Mouse (Mus musculus) MEL (cell line): ENCODE data around the gene Hspa1a. TPM values are rescaled to one million over a fixed set of nuclear protein-coding genes. Genes with fewer than 3 reads are reported as not detected.

Experiments
- DNase-seq: peaks from one replicate; pipeline ENCODE4 v3.0.0; 2011; ENCODE audit warnings: low read depth, low spot score
- H3K27ac ChIP-seq: 2 replicates; pipeline ENCODE4 v1.5.1; 2012; ENCODE audit warnings: low read depth, mild to moderate bottlenecking, control low read depth, low read length, moderate library complexity; ENCODE audit not compliant: control insufficient read depth
- H3K27me3 ChIP-seq, 2 experiments: fragments of 150-350 bp in 1 of 2; sonication (generic) in 1 of 2; 2 replicates each; pipeline ENCODE4 v1.6.1; 2012; ENCODE audit warnings: low read length in 2 of 2, mild to moderate bottlenecking in 2 of 2, improper control_type of control experiment in 1 of 2, moderate library complexity in 1 of 2; ENCODE audit not compliant: insufficient read depth in 2 of 2, control insufficient read depth in 1 of 2
- H3K36me3 ChIP-seq, 2 experiments: 2 replicates each; pipeline ENCODE4 v1.6.1; 2012 to 2014; ENCODE audit warnings: low read length in 2 of 2, improper control_type of control experiment in 1 of 2, inconsistent platforms in 1 of 2, mild to moderate bottlenecking in 1 of 2; ENCODE audit not compliant: insufficient read depth in 2 of 2, control insufficient read depth in 1 of 2
- H3K4me1 ChIP-seq, 2 experiments: fragments of 150-350 bp in 1 of 2; sonication (generic) in 1 of 2; 2 replicates each; pipeline ENCODE4 v1.6.1; 2012; ENCODE audit warnings: low read length in 2 of 2, improper control_type of control experiment in 1 of 2, mild to moderate bottlenecking in 1 of 2; ENCODE audit not compliant: insufficient read depth in 2 of 2, control insufficient read depth in 1 of 2
- H3K4me3 ChIP-seq, 2 experiments: fragments of 150-350 bp in 1 of 2; sonication (generic) in 1 of 2; 2 replicates each; pipeline ENCODE4 v1.5.1; 2012; ENCODE audit warnings: low read depth in 2 of 2, low read length in 2 of 2, mild to moderate bottlenecking in 2 of 2, moderate library complexity in 2 of 2, control low read depth in 1 of 2, improper control_type of control experiment in 1 of 2; ENCODE audit not compliant: control insufficient read depth in 1 of 2, insufficient read depth in 1 of 2
- H3K79me2 ChIP-seq: 2 replicates; pipeline ENCODE4 v1.6.1; 2012; ENCODE audit warnings: mild to moderate bottlenecking, low read length, moderate library complexity; ENCODE audit not compliant: control insufficient read depth, poor library complexity, insufficient read depth
- H3K9ac ChIP-seq: 2 replicates; pipeline ENCODE4 v1.6.1; 2012; ENCODE audit warnings: low read depth, mild to moderate bottlenecking, control low read depth, low read length, moderate library complexity; ENCODE audit not compliant: control insufficient read depth, poor library complexity, severe bottlenecking
- H3K9me3 ChIP-seq: fragments of 150-350 bp; sonication (generic); replicated peaks from 2 replicates; pipeline ENCODE4 v1.6.1; 2012; ENCODE audit warnings: mild to moderate bottlenecking, low read length, improper control_type of control experiment, moderate library complexity; ENCODE audit not compliant: insufficient read depth
- BHLHE40 ChIP-seq: IDR thresholded peaks from 2 replicates; pipeline ENCODE4 v1.6.1; 2012; ENCODE audit warnings: low read depth, mild to moderate bottlenecking, inconsistent platforms, low read length, improper control_type of control experiment, borderline replicate concordance
- CHD1 ChIP-seq: IDR thresholded peaks from 2 replicates; pipeline ENCODE4 v1.6.1; 2012; ENCODE audit warnings: low read depth, mild to moderate bottlenecking, inconsistent platforms, low read length, improper control_type of control experiment
- E2F4 ChIP-seq: IDR thresholded peaks from 2 replicates; pipeline ENCODE4 v1.6.1; 2011; ENCODE audit warnings: low read depth, low read length, improper control_type of control experiment, borderline replicate concordance
- ELF1 ChIP-seq: IDR thresholded peaks from 2 replicates; pipeline ENCODE4 v1.6.1; 2014; ENCODE audit warnings: low read depth, mild to moderate bottlenecking, inconsistent platforms, low read length, improper control_type of control experiment, moderate library complexity
- MAX ChIP-seq: IDR thresholded peaks from 2 replicates; pipeline ENCODE4 v1.6.1; 2011; ENCODE audit warnings: low read length, improper control_type of control experiment
- MAZ ChIP-seq: IDR thresholded peaks from 2 replicates; pipeline ENCODE4 v1.6.1; 2012; ENCODE audit warnings: low read depth, mild to moderate bottlenecking, inconsistent platforms, low read length, improper control_type of control experiment
- MEF2A ChIP-seq: IDR thresholded peaks from 2 replicates; pipeline ENCODE4 v1.6.1; 2014; ENCODE audit warnings: low read depth, mild to moderate bottlenecking, inconsistent platforms, low read length, improper control_type of control experiment; ENCODE audit not compliant: poor library complexity, insufficient replicate concordance, severe bottlenecking; ENCODE audit errors: extremely low read depth
- NELFE ChIP-seq: IDR thresholded peaks from 2 replicates; pipeline ENCODE4 v1.6.1; 2011; ENCODE audit warnings: low read depth, low read length, improper control_type of control experiment
- RCOR1 ChIP-seq: IDR thresholded peaks from 2 replicates; pipeline ENCODE4 v1.6.1; 2012; ENCODE audit warnings: low read depth, mild to moderate bottlenecking, inconsistent platforms, low read length, improper control_type of control experiment
- SMC3 ChIP-seq: IDR thresholded peaks from 2 replicates; pipeline ENCODE4 v1.6.1; 2011; ENCODE audit warnings: low read depth, low read length, improper control_type of control experiment
- TBP ChIP-seq: IDR thresholded peaks from 2 replicates; pipeline ENCODE4 v1.8.0; 2011; ENCODE audit warnings: low read depth, low read length, improper control_type of control experiment
- UBTF ChIP-seq: IDR thresholded peaks from 2 replicates; pipeline ENCODE4 v1.6.1; 2012; ENCODE audit warnings: low read depth, mild to moderate bottlenecking, inconsistent platforms, low read length, improper control_type of control experiment, moderate library complexity, borderline replicate concordance; ENCODE audit not compliant: insufficient read depth
- ZKSCAN1 ChIP-seq: IDR thresholded peaks from 2 replicates; pipeline ENCODE4 v1.6.1; 2012; ENCODE audit warnings: low read depth, mild to moderate bottlenecking, inconsistent platforms, low read length, improper control_type of control experiment, moderate library complexity
- ZMIZ1 ChIP-seq: IDR thresholded peaks from 2 replicates; pipeline ENCODE4 v1.6.1; 2012; ENCODE audit warnings: low read depth, mild to moderate bottlenecking, inconsistent platforms, low read length, improper control_type of control experiment, moderate library complexity
- ZNF384 ChIP-seq: IDR thresholded peaks from 2 replicates; pipeline ENCODE4 v1.6.1; 2012; ENCODE audit warnings: low read depth, mild to moderate bottlenecking, inconsistent platforms, low read length, improper control_type of control experiment
- polyA plus RNA-seq, 2 experiments: library from polyadenylated mRNA; stranded (reverse) in 1 of 2; unstranded in 1 of 2; fragments of >175 nt in 1 of 2; fragments of >200 nt in 1 of 2; gene quantifications; 2 replicates each; pipeline versions ENCODE4 v1.2.1 to v1.2.4; 2012; ENCODE audit warnings: low replicate concordance in 2 of 2, low read depth in 1 of 2; ENCODE audit not compliant: insufficient read length in 2 of 2, insufficient read depth in 1 of 2, missing spikeins in 1 of 2
- total RNA-seq: library from RNA; depleted of rRNA; stranded (reverse); fragments of 300-350 nt; gene quantifications from 2 replicates; pipeline ENCODE4 v1.2.3, GENCODE M21; 2012

Hspa1a gene
- total and polyA plus RNA-seq, 3 experiments = not detected

DNA sequence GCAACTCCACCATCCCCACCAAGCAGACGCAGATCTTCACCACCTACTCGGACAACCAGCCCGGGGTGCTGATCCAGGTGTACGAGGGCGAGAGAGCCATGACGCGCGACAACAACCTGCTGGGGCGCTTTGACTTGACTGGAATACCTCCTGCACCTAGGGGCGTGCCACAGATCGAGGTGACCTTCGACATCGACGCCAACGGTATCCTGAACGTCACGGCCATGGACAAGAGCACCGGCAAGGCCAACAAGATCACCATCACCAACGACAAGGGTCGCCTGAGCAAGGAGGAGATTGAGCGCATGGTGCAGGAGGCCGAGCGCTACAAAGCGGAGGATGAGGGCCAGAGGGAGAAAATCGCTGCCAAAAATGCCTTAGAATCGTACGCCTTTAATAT, 6.3 kb upstream of the Hspa1a start:
- DNase-seq = no peak
- Histone ChIP-seq H3K9ac (no peak overlapping the region), H3K27ac (no peak overlapping the region), H3K9me3 (no peaks in the 10 kb centered on the region), H3K4me1 (no peaks in the 10 kb centered on the region), H3K27me3 (no peaks in the 10 kb centered on the region), H3K36me3 (peaks cover 0 to 6% of the 10 kb centered on the region in 2 experiments; a peak in 2 of 4 replicates), H3K79me2 (peaks cover 20% of the 10 kb centered on the region), H3K4me3 (no peak overlapping the region)
- no peak for TF ChIP-seq BHLHE40
- no peak for TF ChIP-seq UBTF
- TF ChIP-seq SMC3 = no peak
- TF ChIP-seq ZNF384 = no peak
- no peak for TF ChIP-seq CHD1
- TF ChIP-seq MAZ = no peak
- TF ChIP-seq ELF1 = no peak

DNA sequence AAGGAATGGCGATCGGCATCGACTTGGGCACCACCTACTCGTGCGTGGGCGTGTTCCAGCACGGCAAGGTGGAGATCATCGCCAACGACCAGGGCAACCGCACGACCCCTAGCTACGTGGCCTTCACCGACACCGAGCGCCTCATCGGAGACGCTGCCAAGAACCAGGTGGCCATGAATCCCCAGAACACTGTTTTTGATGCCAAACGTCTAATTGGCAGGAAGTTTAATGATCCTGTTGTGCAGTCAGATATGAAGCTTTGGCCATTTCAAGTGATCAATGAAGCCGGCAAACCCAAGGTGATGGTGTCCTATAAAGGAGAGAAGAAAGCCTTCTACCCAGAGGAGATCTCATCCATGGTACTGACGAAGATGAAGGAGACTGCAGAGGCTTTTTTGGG, 5.0 kb upstream of the Hspa1a start:
- no peak for TF ChIP-seq NELFE
- no peak for TF ChIP-seq MEF2A
- no peak for TF ChIP-seq TBP
- TF ChIP-seq BHLHE40 = no peak
- no peak for TF ChIP-seq RCOR1
- TF ChIP-seq ZMIZ1 = no peak
- no peak for TF ChIP-seq MAX
- no peak for TF ChIP-seq E2F4
- no peak for TF ChIP-seq ZKSCAN1
- no peaks in the 10 kb centered on the region for H3K9me3 ChIP-seq
- peaks cover 9% of the 10 kb centered on the region for H3K79me2 ChIP-seq

More for the DNA sequence above, 5.0 kb upstream of the Hspa1a start:
- Histone ChIP-seq H3K27me3 (no peaks in the 10 kb centered on the region), H3K9ac (no peak overlapping the region), H3K27ac (no peak overlapping the region), H3K4me1 (no peaks in the 10 kb centered on the region), H3K4me3 (no peak overlapping the region), H3K36me3 (peaks cover 0 to 6% of the 10 kb centered on the region in 2 experiments; a peak in 1 of 4 replicates)
- DNase-seq = no peak
